Mouse (Mus musculus): ENCODE results near the gene Baz1b. TPM values are rescaled to one million over a fixed set of nuclear protein-coding genes. Genes with fewer than 3 reads are reported as not detected.

The Baz1b gene
- polyA plus RNA-seq, 1 experiment from 2014 or later = 45.4 TPM

- H3K9me3 ChIP-seq (replicated peaks; ENCODE audit: control insufficient read depth, low read length) = 0 out of 2 replicates have a peak, but pooled peaks cover 2% of the 10 kb centered on the region
- H3K36me3 ChIP-seq (ENCODE audit: control insufficient read depth, insufficient read depth, low read length) = no peaks in the 10 kb centered on the region
- no peak for ATAC-seq (replicated peaks; ENCODE audit: insufficient number of reproducible peaks, low FRiP score, low TSS enrichment)
- no peaks in the 10 kb centered on the region for H3K27me3 ChIP-seq (ENCODE audit: control insufficient read depth, insufficient read depth, low read length)
- peak overlapping the region; percentile 68; the same call in 1 of the 2 replicates for H3K27ac ChIP-seq (ENCODE audit: low read depth, low read length)
- H3K9ac ChIP-seq (ENCODE audit: low read depth, low read length) = 0 out of 2 replicates have a peak overlapping the region, but pooled peaks have one; percentile 52
- peaks cover 8% of the 10 kb centered on the region for H3K4me1 ChIP-seq (ENCODE audit: control insufficient read depth, insufficient read depth, low read length)
- 43% methylated on average over 30 of the region's 30 CpGs for WGBS (ENCODE audit: insufficient replicate concordance)
- H3K4me3 ChIP-seq (ENCODE audit: low read depth, low read length) = peak overlapping the region; percentile 19; the same call in 1 of the 2 replicates
- H3K4me2 ChIP-seq = peak overlapping the region; percentile 54
Measured at GRCm38 (mm10) chr5:135258280-135259150, 71.5 kb downstream of the Baz1b start.

- Histone ChIP-seq H3K27me3 (ENCODE audit: control insufficient read depth, insufficient read depth, low read length) (no peaks in the 10 kb centered on the region), H3K9me3 (replicated peaks; ENCODE audit: control insufficient read depth, low read length) (no peaks in the 10 kb centered on the region), H3K9ac (ENCODE audit: low read depth, low read length) (peak overlapping the region; percentile 63), H3K4me3 (ENCODE audit: low read depth, low read length) (no peak overlapping the region), H3K4me1 (ENCODE audit: control insufficient read depth, insufficient read depth, low read length) (no peaks in the 10 kb centered on the region), H3K4me2 (peak overlapping the region; percentile 51), H3K27ac (ENCODE audit: low read depth, low read length) (peak overlapping the region; percentile 82), H3K36me3 (ENCODE audit: control insufficient read depth, insufficient read depth, low read length) (no peaks in the 10 kb centered on the region)
- WGBS (ENCODE audit: insufficient replicate concordance) = 13% methylated on average over 17 of the region's 17 CpGs
- peak; percentile 84; the same call in 1 of the 2 replicates for ATAC-seq (replicated peaks; ENCODE audit: insufficient number of reproducible peaks, low FRiP score, low TSS enrichment)
Measured at GRCm38 (mm10) chr5:135263866-135264503, 76.9 kb downstream of the Baz1b start.

- H3K9ac ChIP-seq (ENCODE audit: low read depth, low read length) = no peak overlapping the region
- H3K4me1 ChIP-seq (ENCODE audit: control insufficient read depth, insufficient read depth, low read length) = no peaks in the 10 kb centered on the region
- no peaks in the 10 kb centered on the region for H3K36me3 ChIP-seq (ENCODE audit: control insufficient read depth, insufficient read depth, low read length)
- peak overlapping the region; percentile 82 for H3K27ac ChIP-seq (ENCODE audit: low read depth, low read length)
- no peaks in the 10 kb centered on the region for H3K9me3 ChIP-seq (replicated peaks; ENCODE audit: control insufficient read depth, low read length)
- H3K4me2 ChIP-seq = peak overlapping the region; percentile 51
- peak; percentile 46 for ATAC-seq (replicated peaks; ENCODE audit: insufficient number of reproducible peaks, low FRiP score, low TSS enrichment)
- 36% methylated on average over 9 of the region's 9 CpGs for WGBS (ENCODE audit: insufficient replicate concordance)
- H3K4me3 ChIP-seq (ENCODE audit: low read depth, low read length) = no peak overlapping the region
- no peaks in the 10 kb centered on the region for H3K27me3 ChIP-seq (ENCODE audit: control insufficient read depth, insufficient read depth, low read length)
Measured at GRCm38 (mm10) chr5:135264548-135264947, 77.5 kb downstream of the Baz1b start.

- H3K27ac ChIP-seq (ENCODE audit: low read depth, low read length) = 0 out of 2 replicates have a peak overlapping the region, but pooled peaks have one; percentile 25
- H3K4me2 ChIP-seq = no peak overlapping the region
- no peak overlapping the region for H3K4me3 ChIP-seq (ENCODE audit: low read depth, low read length)
- no peaks in the 10 kb centered on the region for H3K27me3 ChIP-seq (ENCODE audit: control insufficient read depth, insufficient read depth, low read length)
- no peak overlapping the region for H3K9ac ChIP-seq (ENCODE audit: low read depth, low read length)
- ATAC-seq (replicated peaks; ENCODE audit: insufficient number of reproducible peaks, low FRiP score, low TSS enrichment) = no peak
- no peaks in the 10 kb centered on the region for H3K36me3 ChIP-seq (ENCODE audit: control insufficient read depth, insufficient read depth, low read length)
- H3K4me1 ChIP-seq (ENCODE audit: control insufficient read depth, insufficient read depth, low read length) = peaks cover under 1% of the 10 kb centered on the region; the same call in 1 of the 2 replicates
- no peaks in the 10 kb centered on the region for H3K9me3 ChIP-seq (replicated peaks; ENCODE audit: control insufficient read depth, low read length)
- WGBS (ENCODE audit: insufficient replicate concordance) = 60% methylated on average over 8 of the region's 8 CpGs
Measured at GRCm38 (mm10) chr5:135269451-135269850, 82.4 kb downstream of the Baz1b start.

GRCm38 (mm10) chr5:135270361-135270760 is 83.3 kb downstream of the Baz1b start:
- peaks cover 5% of the 10 kb centered on the region; the same call in 1 of the 2 replicates for H3K4me1 ChIP-seq (ENCODE audit: control insufficient read depth, insufficient read depth, low read length)
- H3K27me3 ChIP-seq (ENCODE audit: control insufficient read depth, insufficient read depth, low read length) = no peaks in the 10 kb centered on the region
- H3K4me2 ChIP-seq = no peak overlapping the region
- H3K36me3 ChIP-seq (ENCODE audit: control insufficient read depth, insufficient read depth, low read length) = no peaks in the 10 kb centered on the region
- no peak for ATAC-seq (replicated peaks; ENCODE audit: insufficient number of reproducible peaks, low FRiP score, low TSS enrichment)
- no peak overlapping the region for H3K4me3 ChIP-seq (ENCODE audit: low read depth, low read length)
- no peaks in the 10 kb centered on the region for H3K9me3 ChIP-seq (replicated peaks; ENCODE audit: control insufficient read depth, low read length)
- H3K27ac ChIP-seq (ENCODE audit: low read depth, low read length) = no peak overlapping the region
- WGBS (ENCODE audit: insufficient replicate concordance) = 68% methylated on average over 4 of the region's 4 CpGs
- H3K9ac ChIP-seq (ENCODE audit: low read depth, low read length) = no peak overlapping the region

GRCm38 (mm10) chr5:135271563-135272165 is 84.6 kb downstream of the Baz1b start:
- Histone ChIP-seq H3K4me1 (ENCODE audit: control insufficient read depth, insufficient read depth, low read length) (peaks cover 10% of the 10 kb centered on the region; the same call in 1 of the 2 replicates), H3K9me3 (replicated peaks; ENCODE audit: control insufficient read depth, low read length) (no peaks in the 10 kb centered on the region), H3K4me3 (ENCODE audit: low read depth, low read length) (no peak overlapping the region), H3K27me3 (ENCODE audit: control insufficient read depth, insufficient read depth, low read length) (peaks cover 4% of the 10 kb centered on the region; the same call in 1 of the 2 replicates), H3K27ac (ENCODE audit: low read depth, low read length) (no peak overlapping the region), H3K36me3 (ENCODE audit: control insufficient read depth, insufficient read depth, low read length) (no peaks in the 10 kb centered on the region), H3K4me2 (no peak overlapping the region), H3K9ac (ENCODE audit: low read depth, low read length) (no peak overlapping the region)
- 77% methylated on average over 12 of the region's 12 CpGs for WGBS (ENCODE audit: insufficient replicate concordance)
- no peak for ATAC-seq (replicated peaks; ENCODE audit: insufficient number of reproducible peaks, low FRiP score, low TSS enrichment)

GRCm38 (mm10) chr5:135274663-135275396 is 87.8 kb downstream of the Baz1b start:
- Histone ChIP-seq H3K27me3 (ENCODE audit: control insufficient read depth, insufficient read depth, low read length) (peaks cover 4% of the 10 kb centered on the region; the same call in 1 of the 2 replicates), H3K9me3 (replicated peaks; ENCODE audit: control insufficient read depth, low read length) (no peaks in the 10 kb centered on the region), H3K4me1 (ENCODE audit: control insufficient read depth, insufficient read depth, low read length) (peaks cover 10% of the 10 kb centered on the region; the same call in 1 of the 2 replicates), H3K9ac (ENCODE audit: low read depth, low read length) (peak overlapping the region; percentile 10; the same call in 1 of the 2 replicates), H3K4me2 (peak overlapping the region; percentile 37), H3K36me3 (ENCODE audit: control insufficient read depth, insufficient read depth, low read length) (no peaks in the 10 kb centered on the region), H3K4me3 (ENCODE audit: low read depth, low read length) (no peak overlapping the region), H3K27ac (ENCODE audit: low read depth, low read length) (0 out of 2 replicates have a peak overlapping the region, but pooled peaks have one; percentile 7)
- ATAC-seq (replicated peaks; ENCODE audit: insufficient number of reproducible peaks, low FRiP score, low TSS enrichment) = no peak
- whole genome bisulfite sequencing (ENCODE audit: insufficient replicate concordance) = 19% methylated on average over 15 of the region's 15 CpGs

Measured in heart, embryonic 11.5 days (tissue).